Mouse (Mus musculus): Measurements from ENCODE around the gene Nsmf. TPM values are rescaled to one million over a fixed set of nuclear protein-coding genes. Genes with fewer than 3 reads are reported as not detected.

Nsmf gene
- total RNA-seq, 2 experiments from 2014 or later: 458 to 503 TPM

DNA sequence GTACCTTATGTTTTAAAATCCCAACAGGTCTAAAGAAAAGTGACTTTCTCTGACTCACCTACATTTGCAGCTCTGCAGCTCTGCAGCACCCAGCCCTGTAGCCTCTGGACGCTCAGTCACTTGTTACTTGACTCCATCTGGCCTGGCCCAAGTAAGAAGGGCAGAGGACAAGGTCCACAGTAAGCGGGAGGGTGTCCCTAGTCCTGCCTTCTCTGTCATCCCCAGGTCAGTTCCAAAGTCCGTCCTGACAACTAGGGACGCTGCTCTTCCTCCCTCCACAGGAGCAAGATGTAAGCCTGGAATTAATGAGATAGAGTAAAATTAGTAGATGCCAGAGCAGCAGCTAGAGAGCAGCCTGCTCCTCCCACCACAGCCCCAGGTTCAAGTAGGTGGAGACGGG, 25.9 kb downstream of the Nsmf start, which contains the start of gene Entpd8:
TSS of gene Entpd8 (plus strand) at position 229 of the 400 bp plus-strand sequence.
- intact Hi-C loops (cut with DNase I): no loop called here
- no peak for DNase-seq (ENCODE audit: low spot score in 2 of 2)

DNA sequence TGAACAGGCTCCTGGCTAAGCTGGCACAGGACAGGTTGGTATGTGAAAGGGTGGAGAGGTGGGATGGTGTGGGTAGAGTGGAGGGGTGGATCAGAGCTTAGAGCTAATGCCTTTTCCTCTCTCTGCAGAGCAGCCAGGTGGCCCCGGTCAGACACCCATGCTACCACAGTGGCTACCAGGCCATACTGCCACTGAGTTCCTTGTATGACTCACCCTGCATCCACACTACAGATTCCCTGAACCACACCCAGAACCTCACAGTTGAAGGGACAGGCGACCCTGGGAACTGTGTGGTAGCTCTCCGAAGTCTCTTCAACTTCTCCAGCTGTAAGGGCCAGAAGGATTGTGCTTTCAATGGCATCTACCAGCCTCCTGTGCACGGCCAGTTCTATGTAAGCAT, 29.5 kb downstream of the Nsmf start:
- DNase-seq (ENCODE audit: low spot score in 2 of 2): no peak
- intact Hi-C loops (cut with DNase I): no loop called here

DNA sequence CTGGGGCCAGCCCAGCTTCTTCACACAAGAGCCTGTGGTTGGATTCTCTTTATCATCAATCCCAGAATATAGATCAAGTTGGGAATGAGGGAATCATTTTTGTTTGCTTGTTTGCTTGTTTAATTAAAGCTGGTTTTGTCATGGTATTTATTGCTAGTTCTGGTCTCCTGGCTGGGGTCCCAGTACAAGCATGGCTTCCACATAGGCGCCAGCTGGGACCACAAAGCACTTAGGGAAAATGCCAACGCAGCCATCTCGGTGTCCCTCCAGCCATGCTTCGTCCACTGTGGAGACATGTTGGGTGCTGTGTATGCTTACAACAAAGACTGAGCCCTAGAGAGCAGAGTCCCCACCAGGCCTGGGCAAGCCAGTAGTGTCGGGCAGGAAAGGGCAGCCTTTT, 31.4 kb downstream of the Nsmf start:
- DNase-seq (ENCODE audit: low spot score in 2 of 2): no peak
- intact Hi-C loops (cut with DNase I): no loop called here

DNA sequence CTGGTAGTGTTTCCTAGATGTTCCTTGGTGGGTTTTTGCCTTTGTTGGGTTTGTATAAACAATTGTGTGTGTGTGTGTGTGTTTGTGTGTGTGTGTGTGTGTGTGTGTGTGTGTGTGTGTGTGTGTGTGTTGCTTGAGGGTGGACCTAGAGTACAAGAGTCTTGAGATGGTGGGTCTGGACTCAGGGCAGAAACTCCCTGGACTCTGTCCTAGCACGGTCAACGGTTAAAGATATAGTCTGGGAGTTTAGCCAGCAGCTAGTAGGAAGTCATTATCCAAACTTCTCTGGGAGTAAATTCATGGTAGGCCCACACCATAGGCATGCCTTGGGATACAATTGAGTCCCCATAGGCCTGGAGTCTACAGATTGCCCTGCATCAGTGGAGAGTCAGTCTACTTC, 33.7 kb downstream of the Nsmf start:
- intact Hi-C loops (cut with DNase I): no loop called here
- no peak for DNase-seq (ENCODE audit: low spot score in 2 of 2)

DNA sequence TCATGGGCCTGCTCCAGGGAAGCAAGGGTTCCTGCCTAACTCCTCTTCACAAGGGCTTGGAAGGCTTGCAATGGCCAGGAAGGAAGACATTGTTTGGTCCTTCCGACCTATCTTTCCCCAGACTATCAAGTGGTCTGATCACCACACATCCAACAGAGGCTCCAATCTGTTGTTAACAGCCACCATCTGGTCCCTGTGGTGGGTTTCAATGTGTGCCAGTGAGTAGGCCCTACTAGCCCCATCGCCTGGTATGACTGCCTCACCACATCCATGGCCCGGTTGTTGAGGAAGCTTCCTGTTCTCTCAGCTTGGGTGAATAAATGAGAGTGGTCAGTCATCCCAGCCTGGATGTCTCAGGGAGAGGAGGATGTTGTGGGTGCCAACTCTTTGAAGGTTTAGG, 34.5 kb downstream of the Nsmf start:
- intact Hi-C loops (cut with DNase I): no loop called here
- DNase-seq (ENCODE audit: low spot score in 2 of 2): no peak

DNA sequence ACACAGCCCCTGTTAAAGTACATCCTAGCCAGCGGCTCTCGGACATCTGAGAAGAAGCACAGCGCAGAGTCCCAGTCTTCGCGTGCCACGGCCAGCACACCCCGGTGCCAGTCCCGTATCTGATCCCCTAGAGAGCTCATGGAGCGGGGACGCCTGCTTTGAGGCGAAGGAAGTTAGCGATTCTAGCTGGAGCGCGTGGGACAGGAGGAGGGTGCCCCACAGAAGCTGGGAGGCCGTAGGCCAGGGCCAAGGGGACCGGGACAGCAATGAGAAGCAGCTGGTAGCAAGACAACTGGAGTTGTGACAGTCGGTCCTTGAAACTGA, 40.6 kb downstream of the Nsmf start:
- DNase-seq (ENCODE audit: low spot score in 2 of 2): no peak
- intact Hi-C loops (cut with DNase I): loop anchor here (5.0 kb wide), 1 partner anchor 88 kb away; the partner anchor contains the start of gene Nrarp

DNA sequence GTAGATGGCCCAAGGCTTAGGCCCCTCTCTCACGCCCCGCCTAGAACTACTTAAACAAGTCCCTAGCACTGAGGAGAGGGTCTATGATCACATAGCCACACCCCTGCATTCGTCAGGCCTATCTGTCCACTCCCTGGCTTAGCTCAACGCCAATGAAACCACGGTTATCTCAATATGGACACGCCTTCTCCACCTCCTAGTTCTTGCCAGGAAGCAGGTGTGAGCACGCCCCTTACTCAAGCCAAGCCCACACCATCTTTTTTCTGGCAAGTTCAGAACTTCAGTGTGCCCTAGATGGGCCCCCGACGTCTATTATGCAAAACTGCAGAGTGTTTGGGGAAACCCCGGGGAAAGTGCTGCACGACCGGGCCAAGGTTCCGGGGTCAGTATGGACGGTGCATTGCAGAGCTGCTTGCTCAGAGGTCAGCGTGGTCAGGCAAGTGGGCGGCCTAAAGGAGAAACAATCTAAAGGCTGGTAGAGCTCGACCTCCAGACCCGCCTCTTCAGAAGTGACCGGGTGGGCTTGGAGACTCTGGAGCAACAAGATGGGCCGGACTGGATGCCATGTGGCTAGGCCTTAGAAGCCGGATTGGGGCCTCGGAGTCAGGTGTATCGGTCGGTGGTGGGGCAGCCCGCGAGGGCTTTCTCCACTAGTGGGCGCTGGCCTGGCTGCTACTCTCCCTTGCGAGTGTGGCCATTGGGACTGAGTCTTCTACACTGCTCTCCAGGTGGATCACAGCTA, 41.1 kb downstream of the Nsmf start, which contains the start of gene Noxa1:
TSS of gene Noxa1 (minus strand) at position 41 of the 742 bp plus-strand sequence.
- intact Hi-C loops (cut with DNase I): loop anchor here (5.0 kb wide), 1 partner anchor 87 kb away; the partner anchor contains the start of gene Nrarp
- DNase-seq (ENCODE audit: low spot score in 2 of 2): no peak

DNA sequence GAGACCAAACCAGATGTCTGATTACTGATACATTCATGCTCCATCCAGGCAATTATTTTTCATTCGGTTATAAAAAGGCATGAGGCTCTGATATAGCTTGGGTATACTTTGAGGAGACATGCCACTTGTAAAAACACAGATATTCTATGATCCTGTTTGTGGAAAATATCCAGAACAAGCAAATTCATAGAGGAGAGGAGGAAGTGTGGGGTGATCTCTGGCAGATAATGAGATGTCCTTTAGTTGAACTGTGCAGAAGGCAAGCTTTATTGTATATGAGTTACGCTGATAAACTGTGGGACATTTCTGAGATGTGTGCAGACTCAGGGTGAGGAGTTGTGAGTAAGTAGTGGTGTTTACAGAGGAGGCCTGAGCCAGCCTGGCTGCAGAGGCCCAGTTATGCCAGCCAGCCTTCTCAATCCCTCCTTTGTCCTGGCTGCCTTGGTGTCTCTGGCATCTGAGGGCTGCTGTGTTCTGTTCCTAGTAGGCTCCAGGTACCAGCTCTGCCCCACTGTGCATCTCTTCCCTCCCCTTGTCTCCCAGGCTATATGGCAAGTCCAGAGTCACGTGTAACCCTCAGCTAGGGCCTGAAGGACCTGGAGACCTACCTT, 44.0 kb downstream of the Nsmf start:
- DNase-seq (ENCODE audit: low spot score in 2 of 2): no peak
- intact Hi-C loops (cut with DNase I): loop anchor here (5.0 kb wide), 1 partner anchor 84 kb away; the partner anchor contains the start of gene Nrarp

DNA sequence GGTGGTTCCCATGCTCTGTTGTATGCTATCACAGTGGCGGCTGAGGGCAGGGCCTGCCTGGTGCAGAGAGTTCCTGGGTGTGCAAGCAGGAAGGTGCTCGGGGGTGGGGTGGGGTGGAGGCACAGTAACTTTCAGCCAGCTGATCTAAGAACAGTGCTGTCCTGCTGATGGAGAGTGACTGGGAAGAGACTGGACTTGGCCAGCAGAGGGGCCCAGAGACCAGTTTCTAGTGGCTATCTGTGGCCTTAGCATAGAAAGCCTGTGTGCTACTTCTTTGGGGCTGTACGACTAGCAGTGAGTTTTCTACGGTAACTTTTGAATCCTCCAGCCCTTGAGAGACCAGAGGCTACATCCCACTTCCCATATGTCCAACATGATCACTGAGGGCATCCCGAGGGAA, 44.8 kb downstream of the Nsmf start:
- intact Hi-C loops (cut with DNase I): loop anchor here (5.0 kb wide), 1 partner anchor 83 kb away; the partner anchor contains the start of gene Nrarp
- DNase-seq (ENCODE audit: low spot score in 2 of 2): no peak

DNA sequence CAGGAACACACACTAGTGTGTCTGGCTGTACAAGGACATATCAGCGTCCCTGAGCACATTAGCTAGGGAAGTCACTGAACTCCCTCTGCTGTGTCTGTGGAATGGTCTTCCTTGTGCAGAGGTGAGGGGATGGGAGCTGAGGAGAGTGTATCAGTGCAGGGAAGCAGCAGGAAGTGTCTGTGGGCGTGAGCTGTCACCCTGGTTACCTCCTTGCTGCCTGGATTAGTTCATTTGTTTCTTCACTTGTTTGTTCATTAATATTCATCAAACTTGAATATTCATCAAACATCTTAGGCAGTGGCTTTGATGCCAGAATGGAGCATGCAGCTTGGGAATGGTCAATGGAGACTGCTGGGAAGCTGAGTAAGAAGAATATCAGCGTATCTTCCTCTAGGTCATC, 45.5 kb downstream of the Nsmf start:
- intact Hi-C loops (cut with DNase I): loop anchor here (5.0 kb wide), 1 partner anchor 83 kb away; the partner anchor contains the start of gene Nrarp
- no peak for DNase-seq (ENCODE audit: low spot score in 2 of 2)

DNA sequence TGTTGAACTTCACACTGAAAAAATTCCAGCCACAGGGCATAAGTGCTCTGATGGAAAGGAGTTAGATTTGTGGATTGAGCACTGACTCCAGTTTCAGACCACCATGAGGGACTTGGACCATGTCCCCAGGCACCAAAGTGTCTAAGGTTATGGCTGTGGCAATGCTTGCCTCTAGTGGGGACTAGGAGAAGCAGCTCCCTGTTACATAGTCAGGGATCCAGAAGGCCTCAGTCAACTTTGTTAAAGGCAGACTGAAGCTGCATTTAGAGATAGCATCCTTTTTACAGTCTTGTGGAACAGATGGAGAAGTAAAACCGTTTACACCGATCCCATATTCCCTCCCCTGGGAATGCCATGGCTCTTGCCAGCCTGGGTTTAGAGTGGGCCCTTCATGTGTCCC, 50.0 kb downstream of the Nsmf start:
- intact Hi-C loops (cut with DNase I): no loop called here
- DNase-seq (ENCODE audit: low spot score in 2 of 2): no peak

DNA sequence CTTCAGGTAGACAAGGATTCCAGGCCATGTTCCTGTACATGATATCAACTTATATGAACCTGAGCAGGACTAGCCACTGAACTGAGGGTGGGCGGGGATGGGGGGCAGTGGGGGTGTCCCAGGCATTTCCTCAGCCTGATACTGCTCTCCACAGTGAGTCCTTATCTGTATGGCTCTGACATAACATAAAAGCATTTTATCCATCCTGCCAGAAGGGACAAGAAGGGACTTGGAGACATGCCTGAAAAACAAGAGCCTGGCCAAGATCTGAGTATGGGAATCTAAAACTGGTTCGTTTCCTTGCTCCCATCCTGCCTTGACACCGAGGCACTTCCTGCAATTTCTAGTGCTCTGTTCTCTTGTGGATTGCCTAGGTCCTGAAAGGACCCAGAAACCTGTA, 51.9 kb downstream of the Nsmf start:
- DNase-seq (ENCODE audit: low spot score in 2 of 2): no peak
- intact Hi-C loops (cut with DNase I): no loop called here

DNA sequence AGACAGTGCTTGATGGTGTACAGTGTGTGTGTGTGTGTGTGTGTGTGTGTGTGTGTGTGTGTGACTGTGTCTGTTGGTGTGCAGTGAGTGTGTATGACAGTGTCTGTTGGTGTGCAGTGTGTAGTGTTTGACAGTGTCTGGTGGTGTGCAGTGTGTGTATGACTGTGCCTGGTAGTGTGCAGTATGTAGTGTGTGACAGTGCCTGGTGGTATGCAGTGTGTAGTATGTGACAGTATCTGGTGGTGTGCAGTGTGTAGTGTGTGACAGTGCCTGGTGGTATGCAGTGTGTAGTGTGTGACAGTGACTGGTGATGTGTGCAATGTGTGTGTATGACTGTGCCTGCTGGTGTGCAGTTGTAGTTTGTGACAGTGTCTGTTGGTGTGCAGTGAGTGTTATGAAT, 55.3 kb downstream of the Nsmf start:
- intact Hi-C loops (cut with DNase I): no loop called here
- DNase-seq (ENCODE audit: low spot score in 2 of 2): no peak

DNA sequence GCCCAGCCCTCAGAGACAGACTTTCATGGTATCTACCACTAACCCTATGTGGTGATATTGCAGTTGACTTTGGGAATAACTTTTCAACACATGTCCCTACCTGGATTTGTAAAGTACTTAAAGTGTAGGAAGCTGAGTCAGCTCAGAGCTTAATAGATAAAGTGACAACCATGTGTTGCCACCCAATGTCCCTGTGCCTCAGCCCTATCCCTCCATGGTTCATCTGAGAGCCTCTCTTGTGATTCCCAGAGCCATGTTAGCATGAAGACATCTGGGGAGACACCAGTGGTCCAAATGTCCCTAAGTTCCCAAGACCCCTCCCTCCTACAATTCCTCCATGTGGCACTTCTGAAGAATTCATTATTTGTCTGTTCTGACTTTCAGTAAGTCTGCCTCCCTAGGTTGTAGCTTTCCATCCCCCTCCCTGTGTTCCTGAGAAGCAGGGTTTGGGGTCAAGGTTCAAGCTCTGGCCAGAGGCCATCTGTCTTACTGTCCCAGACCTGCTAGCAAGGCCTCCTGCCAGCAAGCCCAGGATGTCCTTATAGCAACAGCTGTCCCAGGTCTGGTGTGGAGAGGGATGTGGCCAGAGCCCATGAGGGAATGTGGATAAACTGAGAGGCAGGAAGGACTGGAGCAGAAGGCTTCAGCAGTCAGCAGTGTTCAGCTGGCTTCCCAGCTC, 56.5 kb downstream of the Nsmf start:
- DNase-seq (ENCODE audit: low spot score in 2 of 2): no peak
- intact Hi-C loops (cut with DNase I): no loop called here

DNA sequence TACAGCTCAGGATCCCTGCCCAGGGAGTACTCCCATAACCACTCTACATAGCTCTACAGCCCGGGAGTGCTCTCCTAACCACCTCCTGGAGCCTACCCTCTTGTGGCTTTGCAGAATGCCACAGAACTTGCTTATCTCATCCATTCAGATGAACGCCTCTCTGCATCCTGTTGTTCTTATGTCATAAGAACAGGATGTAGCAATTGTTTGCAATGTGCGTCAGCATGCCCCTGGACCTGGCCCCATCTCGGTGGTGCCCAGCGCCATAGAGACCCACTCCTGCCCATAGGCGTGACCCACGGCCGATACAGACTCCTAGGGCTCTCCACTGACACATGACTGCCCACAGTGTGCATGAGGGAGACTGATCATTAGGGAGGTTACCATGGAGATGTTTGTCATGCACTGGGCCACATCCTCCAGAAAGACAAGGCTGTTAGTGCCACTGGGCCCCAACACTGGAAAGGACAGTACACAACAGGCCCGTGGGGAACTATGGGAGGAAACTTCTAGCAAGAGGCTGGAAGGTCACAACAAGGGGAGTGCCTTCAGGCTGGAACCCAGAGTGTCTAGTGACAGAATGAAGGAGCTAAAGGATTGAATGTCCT, 57.1 kb downstream of the Nsmf start:
- no peak for DNase-seq (ENCODE audit: low spot score in 2 of 2)
- intact Hi-C loops (cut with DNase I): no loop called here

Small RNAs within 50 kb of the gene (microRNA-seq; reads per million reads assigned to microRNA genes)
- not detected for gene Gm24328
- gene Mir7664: not detected

Other genes with a start within 250 kb of the Nsmf start
- 10 to 100 TPM; 47.0 to 62.6 TPM for gene Ehmt1, start 134.7 kb upstream of the Nsmf start, total RNA-seq (2021)
- gene Arrdc1, start 119.1 kb upstream of the Nsmf start, total RNA-seq (2021): 10 to 100 TPM; 14.1 to 18.1 TPM
- gene Zmynd19, start 104.6 kb upstream of the Nsmf start, total RNA-seq (2021): 10 to 100 TPM; 37.1 to 37.3 TPM
- gene Dph7, start 92.0 kb upstream of the Nsmf start, total RNA-seq (2021): 10 to 100 TPM; 28.4 to 34.6 TPM
- 10 to 100 TPM; 77.5 to 82.1 TPM for gene Mrpl41, start 79.3 kb upstream of the Nsmf start, total RNA-seq (2021)
- gene Pnpla7, start 78.3 kb upstream of the Nsmf start, total RNA-seq (2021): 10 to 100 TPM; 19.3 to 22.2 TPM
- not detected for gene Entpd8, start 25.9 kb downstream of the Nsmf start, total RNA-seq (2021)
- not detected for gene Noxa1, start 40.8 kb downstream of the Nsmf start, total RNA-seq (2021)
- 10 to 100 TPM; 19.7 to 30.7 TPM for gene Nrarp, start 126.4 kb downstream of the Nsmf start, total RNA-seq (2021)
- gene Tor4a, start 142.5 kb downstream of the Nsmf start, total RNA-seq (2021): 1 to 10 TPM; 1.6 to 2.3 TPM
- 10 to 100 TPM; 55.4 to 58.5 TPM for gene Nelfb, start 157.1 kb downstream of the Nsmf start, total RNA-seq (2021)
- gene Stpg3, start 160.3 kb downstream of the Nsmf start, total RNA-seq (2021): under 1 TPM in 1 of 2 experiments, not detected in 1; 0.29 TPM
- gene Fam166a, start 164.4 kb downstream of the Nsmf start, total RNA-seq (2021): not detected
- 100 to 1,000 TPM; 334 to 390 TPM for gene Tubb4b, start 170.3 kb downstream of the Nsmf start, total RNA-seq (2021)
- gene Slc34a3, start 180.0 kb downstream of the Nsmf start, total RNA-seq (2021): not detected
- not detected for gene Rnf224, start 182.4 kb downstream of the Nsmf start, total RNA-seq (2021)
- gene Rnf208, start 187.9 kb downstream of the Nsmf start, total RNA-seq (2021): 100 to 1,000 TPM; 244 to 282 TPM
- gene Cysrt1, start 188.1 kb downstream of the Nsmf start, total RNA-seq (2021): not detected
- gene AL732309.1, start 192.5 kb downstream of the Nsmf start, total RNA-seq (2021): 1 to 10 TPM; 1.9 to 3.2 TPM
- gene Tmem203, start 201.1 kb downstream of the Nsmf start, total RNA-seq (2021): 10 to 100 TPM; 32.8 to 44.3 TPM
- 10 to 100 TPM; 18.5 to 24.7 TPM for gene Tprn, start 208.3 kb downstream of the Nsmf start, total RNA-seq (2021)
- 10 to 100 TPM; 60.1 to 68.3 TPM for gene Ssna1, start 218.1 kb downstream of the Nsmf start, total RNA-seq (2021)
- 10 to 100 TPM; 78.9 to 82.8 TPM for gene Anapc2, start 218.1 kb downstream of the Nsmf start, total RNA-seq (2021)
- not detected for gene Tmem210, start 233.8 kb downstream of the Nsmf start, total RNA-seq (2021)
- not detected for gene Lrrc26, start 235.6 kb downstream of the Nsmf start, total RNA-seq (2021)

All from left cerebral cortex, postnatal 36 days (tissue).